Mouse (Mus musculus) CD4-positive helper T cell, adult 2 months (primary cell): ENCODE data around the gene Spint3.
A peak's percentile ranks its signal among the peaks of the same experiment; 100 is the strongest.
"Not testable (repeated sequence)": the region's sequence is repeated elsewhere in the genome, so short reads cannot be mapped to it uniquely, and the experiment has no call there.

Experiments
- DNase-seq: peaks from one replicate; pipeline ENCODE4 v3.0.0-alpha.2; 2012; ENCODE audit warnings: low read depth, missing footprints, low spot score

Spint3 gene

DNA sequence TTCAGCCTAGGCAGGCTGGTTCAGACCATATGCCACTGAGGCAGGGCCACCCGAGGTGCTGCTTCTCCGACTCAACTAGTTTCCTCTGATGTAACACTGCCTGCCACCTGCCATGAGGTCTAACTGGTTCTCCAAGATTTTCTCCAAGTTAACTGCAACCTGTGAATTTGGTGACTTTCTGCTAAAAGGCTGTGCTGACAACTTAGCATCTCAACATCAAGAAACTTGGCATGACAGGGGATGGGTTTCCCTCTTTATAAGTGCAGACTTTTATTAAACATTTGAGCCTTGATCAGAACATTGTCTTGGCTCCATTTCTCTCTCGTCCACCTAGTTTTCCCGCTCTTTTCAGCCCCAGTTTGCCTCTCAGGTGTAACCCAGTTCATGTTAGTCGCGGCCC is at the start of gene Spint3:
Gene Spint3 (minus strand): TSS at position 101 of the 400 bp plus-strand sequence.
- DNase-seq: not testable (repeated sequence)

DNA sequence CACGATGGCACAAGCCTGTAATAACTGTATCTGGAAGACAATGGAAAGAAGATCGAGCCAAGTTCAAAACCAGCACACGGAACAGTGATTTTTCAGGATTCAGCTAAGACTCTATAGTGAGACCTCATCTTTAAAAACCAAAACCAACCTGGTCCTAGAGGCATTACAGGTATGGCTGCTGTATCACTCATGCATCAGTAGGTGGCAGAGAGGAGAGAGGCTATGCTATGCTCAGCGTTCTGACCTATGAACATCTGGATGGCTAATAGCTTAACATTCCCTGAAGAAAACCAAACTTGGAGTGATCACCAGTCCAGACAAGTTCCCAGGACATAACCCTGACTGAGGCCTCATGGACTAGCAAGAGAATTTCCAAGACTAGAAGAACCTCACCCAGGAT is 48.5 kb upstream of the Spint3 start:
- no peak for DNase-seq

DNA sequence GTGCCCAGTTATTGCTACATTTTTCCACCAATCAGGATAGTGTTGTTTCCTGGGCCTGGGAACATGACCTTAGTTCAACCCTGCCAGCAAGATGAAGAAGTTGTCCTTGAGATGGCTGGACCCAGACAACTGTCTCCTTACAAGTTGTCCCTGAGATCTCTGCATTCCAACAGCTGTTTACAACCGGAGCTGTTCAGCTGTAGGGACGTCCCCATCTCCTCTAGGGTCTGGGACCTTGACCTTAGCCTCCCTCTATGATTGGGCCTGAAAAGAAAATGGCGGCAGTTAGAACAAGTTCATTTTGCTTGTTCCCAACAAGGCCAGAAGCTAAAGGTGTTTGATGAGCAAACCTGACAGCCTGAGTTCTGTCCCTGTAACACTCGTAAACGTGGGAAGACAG is 45.8 kb upstream of the Spint3 start:
- DNase-seq: no peak

DNA sequence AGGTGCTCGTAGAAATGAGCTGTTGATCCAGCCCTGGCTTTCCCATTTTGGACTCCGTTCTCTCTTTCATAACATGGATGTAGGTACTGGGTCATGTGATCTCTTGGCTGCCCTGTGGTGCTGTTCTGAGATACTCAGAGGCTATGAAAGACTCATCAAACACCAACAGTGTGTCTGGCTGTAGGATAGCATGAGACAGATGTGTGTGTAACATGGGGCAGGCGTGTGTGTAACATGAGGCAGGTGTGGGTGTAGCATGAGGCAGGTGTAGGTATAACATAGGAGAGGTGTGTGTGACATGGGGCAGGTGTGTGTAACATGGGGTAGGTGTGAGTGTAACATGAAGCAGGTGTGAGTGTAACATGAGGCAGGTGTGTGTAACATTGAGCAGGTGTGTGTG is 42.1 kb upstream of the Spint3 start:
- DNase-seq: no peak

DNA sequence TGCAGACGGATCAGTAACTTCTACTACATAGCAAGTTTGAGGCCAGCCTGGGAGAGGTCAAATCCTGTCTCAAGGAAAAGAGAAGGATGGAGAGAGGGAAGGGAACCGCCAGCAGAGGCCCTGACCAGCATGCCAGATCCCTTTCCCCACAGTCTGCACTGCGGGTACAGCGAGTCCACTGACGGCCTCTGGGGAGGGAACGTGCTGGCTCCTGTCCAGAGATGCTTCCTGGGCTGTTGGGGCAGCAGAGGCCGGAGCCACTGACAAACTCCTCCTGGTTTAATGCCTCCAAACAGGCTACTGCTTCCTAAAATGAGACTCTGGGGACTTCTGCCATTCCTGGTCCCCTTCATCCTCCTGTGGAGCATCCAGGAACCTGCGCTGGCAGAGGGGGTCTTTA is 40.2 kb upstream of the Spint3 start, which contains the start of the genes Wfdc6b and Wfdc8:
Gene Wfdc6b (plus strand): TSS at position 52 of the 400 bp plus-strand sequence.
Gene Wfdc8 (minus strand): TSS at position 156 of the 400 bp plus-strand sequence.
- DNase-seq: not testable (repeated sequence)

DNA sequence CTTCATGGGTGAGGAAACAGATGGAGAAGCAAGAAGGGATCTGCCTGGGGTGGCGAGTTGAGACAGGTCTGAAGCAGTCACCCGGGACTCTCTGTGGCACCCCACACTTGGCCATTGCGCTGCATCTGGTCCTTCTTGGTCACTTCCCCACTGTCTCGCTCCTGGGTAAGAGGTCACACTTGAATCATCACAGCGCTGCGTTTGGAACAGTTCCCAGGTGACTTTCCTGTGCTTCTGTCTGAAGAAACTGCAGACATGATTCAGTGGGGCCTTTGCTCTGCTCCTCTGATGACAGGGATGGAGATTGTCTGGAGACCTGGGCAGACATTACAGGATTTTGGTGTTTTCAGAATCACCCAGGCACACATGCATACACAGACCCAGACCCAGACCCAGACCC is 35.5 kb upstream of the Spint3 start:
- DNase-seq: no peak

DNA sequence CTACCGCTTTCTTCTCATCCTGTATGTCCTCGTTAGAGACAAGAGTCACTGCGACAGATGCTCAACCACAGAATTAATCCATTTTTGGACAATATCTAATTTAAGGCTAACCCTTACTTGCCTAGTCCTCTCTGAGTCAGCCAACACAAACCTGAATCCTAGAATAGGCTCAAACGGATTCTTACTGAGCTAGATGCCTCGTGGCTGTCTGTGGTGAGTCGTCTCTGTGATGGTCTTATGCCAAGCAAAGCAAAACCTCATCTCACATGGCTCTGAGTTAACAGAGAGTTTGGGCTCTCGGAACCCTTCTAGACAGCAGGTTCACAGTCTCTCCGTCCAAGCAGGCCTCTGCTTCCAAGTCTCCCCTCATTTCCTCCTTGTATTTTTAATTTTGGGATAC is 31.2 kb upstream of the Spint3 start:
- DNase-seq: no peak

DNA sequence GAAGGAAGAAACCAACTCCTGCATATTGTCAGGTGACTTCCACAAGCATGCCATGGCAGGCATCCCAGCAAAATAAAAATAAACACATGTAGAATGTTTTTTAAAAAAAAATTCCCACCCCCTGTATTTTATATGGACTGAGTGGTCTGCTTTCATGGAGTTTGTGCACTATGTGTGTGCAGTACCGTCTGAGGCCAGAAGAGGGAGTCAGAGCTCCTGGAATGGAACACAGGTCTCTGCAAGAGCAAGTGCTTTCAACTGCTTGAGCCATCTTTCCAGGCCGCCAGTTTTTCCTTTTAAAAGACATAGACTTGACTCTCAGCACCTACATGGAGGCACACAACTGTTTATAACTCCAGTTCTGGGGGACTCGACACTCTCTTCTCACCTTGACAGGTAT is 30.2 kb upstream of the Spint3 start:
- DNase-seq: no peak

DNA sequence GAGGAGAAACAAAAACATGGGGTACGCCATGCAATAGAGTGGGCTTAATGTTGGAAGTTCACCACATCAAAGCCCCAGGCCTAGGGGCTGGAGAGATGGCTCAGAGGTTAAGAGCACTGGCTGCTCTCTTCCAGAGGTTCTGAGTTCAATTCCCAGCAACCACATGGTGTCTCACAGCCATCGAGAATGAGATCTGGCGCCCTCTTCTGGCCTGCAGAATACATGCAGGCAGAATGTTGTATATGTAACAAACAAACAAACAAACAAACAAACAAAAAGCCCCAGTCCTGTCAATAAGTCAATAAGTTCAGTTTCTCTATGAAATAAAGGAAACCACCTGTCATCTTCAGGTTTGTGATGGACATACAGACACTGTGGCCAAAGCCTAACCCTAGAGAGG is 26.9 kb upstream of the Spint3 start:
- DNase-seq: no peak

DNA sequence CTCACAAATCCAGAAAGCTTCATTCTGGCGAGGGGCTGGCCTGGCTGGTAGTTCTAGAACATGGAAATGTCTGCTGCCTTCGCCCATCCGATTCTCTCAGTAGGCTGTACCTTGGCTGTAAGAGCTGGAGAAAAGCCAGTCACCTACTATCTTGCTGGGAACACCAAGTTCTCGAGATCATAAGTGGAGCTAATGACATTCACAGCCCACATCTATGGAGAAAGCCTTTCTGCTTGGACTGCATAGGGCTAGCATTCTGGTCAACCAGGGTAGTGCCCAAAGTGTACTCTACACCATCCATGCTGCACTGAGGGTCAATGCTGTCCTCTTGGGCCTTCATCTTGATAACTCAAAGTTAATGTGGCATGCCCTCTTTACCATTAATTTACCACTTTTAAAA is 20.2 kb upstream of the Spint3 start, which contains the start of gene Eppin:
Gene Eppin (minus strand): TSS at position 101 of the 400 bp plus-strand sequence.
- no peak for DNase-seq

DNA sequence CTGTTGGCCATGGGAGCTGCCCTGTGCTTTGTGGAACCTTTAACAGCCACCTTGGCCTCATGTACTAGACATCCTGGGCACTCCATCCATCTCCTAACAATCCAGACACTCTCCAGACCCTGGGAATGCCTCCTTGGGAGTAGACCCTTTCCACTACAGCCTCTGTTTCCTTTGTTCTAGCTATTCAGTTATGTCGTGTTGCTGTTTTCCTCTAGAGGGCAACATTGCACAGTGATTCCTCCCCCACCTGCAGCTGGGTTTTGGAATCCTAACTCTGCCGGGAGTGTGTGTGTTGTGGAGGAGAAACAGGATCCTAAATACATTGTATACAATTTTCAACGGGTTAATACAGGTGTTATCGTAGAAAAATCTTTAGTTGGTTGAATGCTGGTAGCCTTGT is 18.8 kb upstream of the Spint3 start:
- DNase-seq: no peak

DNA sequence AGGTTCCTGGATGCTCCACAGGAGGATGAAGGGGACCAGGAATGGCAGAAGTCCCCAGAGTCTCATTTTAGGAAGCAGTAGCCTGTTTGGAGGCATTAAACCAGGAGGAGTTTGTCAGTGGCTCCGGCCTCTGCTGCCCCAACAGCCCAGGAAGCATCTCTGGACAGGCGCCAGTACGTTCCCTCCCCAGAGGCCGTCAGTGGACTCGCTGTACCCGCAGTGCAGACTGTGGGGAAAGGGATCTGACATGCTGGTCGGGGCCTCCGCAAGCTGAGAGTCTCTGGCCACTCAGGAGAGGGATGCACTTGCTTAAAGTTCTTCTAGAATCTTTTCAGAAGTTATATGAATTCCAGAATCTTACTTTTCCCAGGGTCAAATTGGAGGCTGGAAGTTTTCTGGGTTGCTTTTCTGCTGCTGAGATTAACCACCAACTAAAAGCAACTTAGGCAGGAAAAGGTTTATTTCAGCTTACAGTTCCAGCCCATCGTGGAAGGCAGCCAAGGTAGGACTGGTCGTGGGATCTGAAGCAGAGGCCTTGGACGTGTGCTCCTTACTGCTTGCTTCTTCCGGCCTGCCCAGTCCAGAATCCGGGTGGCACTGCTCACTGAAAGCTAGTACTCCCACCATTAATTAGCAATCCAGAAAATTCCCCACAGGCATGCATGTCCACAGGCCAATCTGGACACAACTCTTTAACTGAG is 11.9 kb upstream of the Spint3 start, which contains the start of gene Wfdc6a:
Gene Wfdc6a (minus strand): TSS at position 423 of the 701 bp plus-strand sequence.
- DNase-seq: not testable (repeated sequence)

DNA sequence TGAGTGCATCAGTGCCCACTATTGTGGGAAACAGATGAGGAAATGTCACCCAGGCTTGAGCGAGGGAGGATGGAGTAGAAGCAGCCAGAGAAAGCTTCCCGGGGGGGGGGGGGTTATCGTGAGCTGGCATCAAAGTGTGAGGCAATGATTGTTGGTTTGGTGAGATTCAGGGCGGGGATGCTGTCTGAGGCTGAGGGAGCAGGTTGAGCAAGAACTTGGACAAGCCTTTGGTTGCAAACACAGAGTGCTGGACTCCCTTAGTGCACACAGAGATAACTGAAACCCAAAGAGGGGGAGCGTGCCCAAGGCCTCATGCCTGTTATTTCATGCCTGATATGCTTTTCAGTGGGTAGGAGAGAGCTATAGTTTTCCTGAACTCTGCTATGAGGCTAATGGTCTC is 5.8 kb downstream of the Spint3 start:
- no peak for DNase-seq

DNA sequence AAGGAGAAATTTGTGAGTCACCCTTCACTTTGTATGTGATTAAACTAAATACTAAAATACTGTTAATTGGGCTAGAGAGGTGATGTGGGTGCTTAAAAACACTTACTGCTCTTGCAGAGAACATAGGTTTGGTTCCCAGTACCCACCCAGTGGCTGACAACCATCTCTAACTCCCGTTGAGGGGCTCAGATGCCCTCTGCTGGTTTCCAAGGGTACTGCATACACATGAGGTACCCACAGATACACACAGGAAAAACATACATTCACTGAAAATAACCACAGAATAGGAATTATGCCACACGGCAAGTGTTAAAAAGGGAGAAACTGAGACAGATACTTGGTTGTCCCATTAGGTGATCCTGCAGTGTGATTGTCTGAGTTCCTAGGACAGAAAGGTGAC is 6.3 kb downstream of the Spint3 start:
- no peak for DNase-seq

DNA sequence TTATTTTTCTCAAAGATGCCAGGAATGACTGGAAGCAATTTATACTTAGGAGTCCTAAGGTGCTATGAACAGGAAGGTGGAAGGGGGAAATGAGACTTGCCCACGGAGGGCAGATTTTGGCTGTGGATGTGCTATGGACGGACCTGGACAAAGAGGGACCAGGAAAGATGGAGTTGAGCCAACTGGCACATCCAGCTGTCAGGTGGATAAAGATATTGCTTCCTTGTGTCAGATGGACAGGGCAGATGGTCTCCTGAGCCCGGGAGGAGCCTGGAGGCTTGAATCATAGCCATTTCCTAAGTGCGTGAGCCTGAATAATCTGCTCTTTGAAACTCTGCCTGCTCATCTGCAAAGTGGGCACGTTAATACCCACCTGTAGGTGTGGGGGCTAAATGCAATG is 8.9 kb downstream of the Spint3 start:
- no peak for DNase-seq

DNA sequence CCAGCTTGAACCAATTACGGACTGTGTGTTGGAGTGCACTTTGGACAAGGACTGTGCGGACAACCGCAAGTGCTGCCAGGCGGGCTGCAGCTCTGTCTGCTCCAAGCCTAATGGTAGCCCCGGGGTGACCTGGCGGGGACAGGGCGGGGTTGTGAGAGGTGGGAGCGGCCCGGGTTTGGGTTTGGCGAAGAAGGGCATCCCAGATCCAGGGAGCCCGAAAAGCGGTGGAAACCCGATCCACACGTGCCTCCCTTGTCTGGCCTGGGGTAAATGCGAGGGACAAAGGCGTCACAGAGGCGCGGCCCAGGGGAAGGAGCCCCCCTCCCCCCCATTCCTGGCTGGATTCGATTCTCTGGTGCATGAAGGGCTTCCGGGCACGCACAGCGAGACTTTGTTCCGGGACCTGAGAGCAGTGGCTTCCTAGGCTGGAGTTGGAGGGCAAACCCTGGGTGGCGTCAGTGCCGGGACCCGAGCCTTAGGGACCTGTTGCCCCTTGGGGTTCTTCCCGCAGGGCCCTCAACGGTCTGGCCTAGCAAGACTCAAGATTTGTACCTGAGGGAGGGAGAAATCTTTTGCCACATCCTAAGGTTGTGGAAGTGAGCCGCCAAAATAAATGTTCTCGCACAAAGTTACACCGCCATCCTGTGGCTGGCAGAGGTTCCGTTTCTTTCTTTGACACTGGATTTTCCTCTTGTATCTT is 9.8 kb downstream of the Spint3 start:
- peak; percentile 68 for DNase-seq

DNA sequence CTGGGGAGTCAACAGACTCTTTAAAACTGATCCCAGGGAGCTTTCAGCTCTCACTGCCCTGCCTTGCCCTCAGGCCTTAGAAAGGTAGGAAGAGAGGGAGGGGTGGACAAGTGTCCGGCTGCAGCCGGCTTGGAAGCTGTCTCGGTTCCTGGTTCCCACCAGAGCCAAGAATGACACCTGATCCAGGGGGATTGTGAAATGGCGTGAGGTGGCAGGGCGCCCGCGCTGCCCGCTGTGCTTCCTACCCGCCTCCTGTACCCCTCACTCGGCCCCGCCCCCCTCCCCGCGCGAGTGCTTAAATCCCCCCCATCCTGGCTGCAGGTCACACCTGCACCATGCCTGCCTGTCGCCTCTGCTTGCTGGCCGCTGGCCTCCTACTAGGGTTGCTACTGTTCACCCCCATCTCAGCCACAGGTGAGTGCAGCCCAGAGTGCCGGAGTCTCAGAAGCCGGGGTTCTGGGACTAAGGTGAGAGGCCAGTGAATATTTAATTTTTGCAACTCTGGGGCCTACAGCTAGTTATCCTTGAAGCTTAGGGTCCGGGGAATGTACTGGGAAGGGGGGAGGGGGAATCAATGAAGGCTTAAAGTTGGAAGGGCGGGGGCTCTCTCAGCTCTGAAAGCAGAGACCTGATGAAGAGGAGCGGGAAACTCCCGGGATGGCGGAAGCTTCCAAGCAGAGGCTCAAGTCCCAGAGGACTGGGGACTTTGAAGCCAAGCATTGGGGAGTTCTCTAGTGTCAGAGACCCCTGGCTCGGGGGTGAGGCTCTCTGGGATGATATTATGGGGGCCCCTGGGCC is 10.7 kb downstream of the Spint3 start, which contains the start of gene Wfdc2:
Gene Wfdc2 (plus strand): TSS at position 23 of the 798 bp plus-strand sequence.
- no peak for DNase-seq

DNA sequence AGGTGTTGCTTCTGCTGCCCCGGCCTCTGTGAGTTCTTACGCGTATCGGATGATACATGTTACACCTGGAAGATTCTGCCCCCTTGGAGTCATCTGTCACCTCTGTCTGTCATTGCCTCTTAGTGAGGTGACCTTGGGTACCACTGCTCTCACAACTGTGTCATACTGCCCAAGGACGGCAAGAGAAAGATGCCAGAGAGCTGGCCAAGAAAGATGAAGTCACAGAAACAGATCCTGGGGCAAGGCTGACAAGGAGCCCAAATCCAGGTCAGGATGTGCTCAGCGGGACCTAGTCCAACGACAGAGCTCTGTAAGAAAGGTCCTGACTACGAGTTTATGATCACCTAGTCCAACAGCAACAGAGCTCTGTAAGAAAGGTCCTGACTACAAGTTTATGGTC is 13.2 kb downstream of the Spint3 start:
- DNase-seq: no peak

DNA sequence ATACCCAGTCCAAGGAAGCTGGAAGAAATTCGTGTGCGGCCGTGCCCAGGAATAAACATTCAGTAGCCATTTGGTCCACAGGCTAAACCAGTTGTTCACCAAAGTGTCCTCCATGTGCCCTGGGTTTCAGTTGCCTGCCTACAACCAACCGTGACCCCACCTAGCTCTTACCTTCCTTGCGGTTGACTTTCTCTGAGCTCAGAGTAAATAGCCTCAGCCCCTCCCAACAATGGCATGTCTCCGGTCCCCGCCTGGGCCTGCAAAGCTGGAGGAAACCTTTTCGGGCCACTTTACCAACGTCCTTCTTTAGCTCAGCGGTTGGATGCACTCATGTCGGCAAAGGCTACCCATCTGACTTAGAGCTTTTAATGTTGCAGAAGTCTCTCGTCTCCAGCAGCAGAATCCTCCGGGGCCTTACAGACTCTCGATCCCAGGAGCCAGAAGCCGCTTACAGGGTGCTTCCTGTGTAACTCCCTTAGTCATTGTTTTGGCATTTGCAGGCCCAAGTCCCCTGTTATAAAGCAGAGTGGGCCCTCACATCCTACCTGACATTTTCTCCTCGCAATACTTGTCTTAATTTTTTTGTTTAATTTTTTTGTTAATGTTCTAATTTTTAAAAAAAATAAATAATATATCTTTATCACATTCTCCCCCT is 14.1 kb downstream of the Spint3 start:
- no peak for DNase-seq

DNA sequence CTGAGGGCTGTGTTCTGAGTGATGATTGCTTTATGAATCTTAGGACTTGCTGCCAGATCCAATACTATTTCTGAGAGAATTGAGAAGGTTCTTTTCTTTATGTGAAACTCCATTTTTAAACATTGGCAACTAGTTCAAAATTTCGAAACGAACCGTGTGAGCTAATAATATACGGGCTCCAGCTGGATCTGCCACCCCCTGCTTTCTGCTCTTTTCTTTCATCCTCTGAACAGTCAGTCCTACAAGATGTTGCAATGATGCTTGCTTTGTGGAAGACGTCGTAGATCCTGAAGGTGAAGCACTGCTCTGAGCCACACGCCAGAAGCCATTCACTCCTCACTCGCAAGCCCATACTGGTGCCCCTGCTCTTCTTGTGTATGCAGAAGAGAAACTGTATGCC is 14.8 kb downstream of the Spint3 start:
- DNase-seq: no peak

DNA sequence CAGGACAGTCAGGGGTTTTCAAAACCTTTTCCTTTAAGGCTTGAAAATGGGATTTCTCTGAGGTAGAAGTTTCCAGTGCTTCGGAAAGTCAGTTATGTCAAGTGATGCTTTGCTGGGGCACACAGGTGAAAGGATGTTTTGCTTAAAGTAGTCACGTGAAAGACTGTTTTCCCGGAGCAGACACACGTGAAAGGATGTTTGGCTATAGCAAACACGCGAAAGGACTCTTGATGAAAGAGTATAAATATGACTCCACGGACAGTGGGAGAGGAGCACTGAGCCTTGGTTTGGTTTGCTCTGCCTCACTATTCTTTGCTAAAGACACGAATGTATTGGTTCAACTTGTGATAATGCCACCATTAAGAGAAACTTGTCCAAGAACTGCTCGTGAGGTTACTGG is 21.8 kb downstream of the Spint3 start:
- DNase-seq: no peak

DNA sequence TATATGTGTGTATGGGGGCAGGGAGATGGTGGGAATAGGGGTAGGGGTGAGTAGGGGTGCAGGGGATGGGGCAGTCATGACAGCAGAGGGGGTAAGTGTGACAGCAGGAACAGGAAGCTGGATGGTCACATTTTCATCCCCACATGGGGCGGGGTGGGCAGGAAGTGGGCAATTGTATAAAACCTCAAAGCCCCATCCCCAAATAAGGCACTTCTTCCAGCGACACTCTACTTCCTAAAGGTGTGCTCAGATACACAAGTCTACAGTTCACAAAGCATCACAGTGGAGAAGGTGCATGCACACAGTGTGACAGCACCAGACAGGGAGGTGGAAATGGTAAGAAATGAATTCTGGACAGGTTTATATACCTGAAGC is 22.4 kb downstream of the Spint3 start:
- DNase-seq: peak; percentile 24
